Comparison of ENCODE assay signal across 8 mouse cellular contexts in genomic region chr8:79638001-79638706, GRCm38 (mm10). TPM values are rescaled to one million over a fixed set of nuclear protein-coding genes. Genes with fewer than 3 reads are reported as not detected.
DNase-seq lines count a peak whose midpoint lies in the region; ATAC-seq and TF ChIP-seq lines count a peak whose summit lies in the region.

No protein-coding gene starts in this region.

- peaks cover 34% of the 10 kb centered on the region for H3K79me2 ChIP-seq in myocyte (ENCODE audit: control insufficient read depth, insufficient read depth)

- peak overlapping the region; percentile 71 for H3K4me2 ChIP-seq in heart, embryonic 15.5 days
- H3K4me2 ChIP-seq in embryonic facial prominence, embryonic 12.5 days (replicated peaks) = peak overlapping the region; percentile 70
- peak overlapping the region; percentile 72 for H3K4me2 ChIP-seq in kidney, embryonic 14.5 days (replicated peaks; ENCODE audit: low read depth, low read length)
- peak overlapping the region; percentile 93 for H3K4me2 ChIP-seq in myocyte (ENCODE audit: low read depth)

- 6% methylated on average over 11 of the region's 11 CpGs for WGBS in heart, embryonic 15.5 days
- WGBS in embryonic facial prominence, embryonic 12.5 days = 13% methylated on average over 11 of the region's 11 CpGs
- WGBS in kidney, embryonic 14.5 days = 9% methylated on average over 11 of the region's 11 CpGs

- no peak overlapping the region for H3ac ChIP-seq in myocyte (ENCODE audit: control insufficient read depth, insufficient read length)

- no peaks in the 10 kb centered on the region for H3K27me3 ChIP-seq in heart, embryonic 15.5 days
- no peaks in the 10 kb centered on the region for H3K27me3 ChIP-seq in E14TG2a.4 (ENCODE audit: insufficient read depth, low read length)
- H3K27me3 ChIP-seq in embryonic facial prominence, embryonic 12.5 days = no peaks in the 10 kb centered on the region
- no peaks in the 10 kb centered on the region for H3K27me3 ChIP-seq in kidney, embryonic 14.5 days (ENCODE audit: control insufficient read depth, insufficient read depth, low read length)
- no peaks in the 10 kb centered on the region for H3K27me3 ChIP-seq in myocyte (ENCODE audit: control insufficient read depth, insufficient read depth, insufficient read length)

- peaks cover 17% of the 10 kb centered on the region for H3K4me1 ChIP-seq in heart, embryonic 15.5 days (replicated peaks)
- peaks cover 45% of the 10 kb centered on the region for H3K4me1 ChIP-seq in E14TG2a.4 (replicated peaks; ENCODE audit: low read depth, low read length)
- peaks cover 21% of the 10 kb centered on the region for H3K4me1 ChIP-seq in embryonic facial prominence, embryonic 12.5 days
- peaks cover 22% of the 10 kb centered on the region for H3K4me1 ChIP-seq in kidney, embryonic 14.5 days (ENCODE audit: control insufficient read depth, insufficient read depth, low read length)

- H3K9ac ChIP-seq in heart, embryonic 15.5 days = peak overlapping the region; percentile 67
- no peak overlapping the region for H3K9ac ChIP-seq in embryonic facial prominence, embryonic 12.5 days
- peak overlapping the region; percentile 90; the same call in 1 of the 2 replicates for H3K9ac ChIP-seq in kidney, embryonic 14.5 days (ENCODE audit: low read depth, low read length)

- peak overlapping the region; percentile 96 for H3K4me3 ChIP-seq in heart, embryonic 15.5 days
- peak overlapping the region; percentile 90 for H3K4me3 ChIP-seq in E14TG2a.4 (replicated peaks; ENCODE audit: low read length)
- peak overlapping the region; percentile 81 for H3K4me3 ChIP-seq in embryonic facial prominence, embryonic 12.5 days
- peak overlapping the region; percentile 95 for H3K4me3 ChIP-seq in kidney, embryonic 14.5 days (ENCODE audit: low read length)
- H3K4me3 ChIP-seq in myocyte = peak overlapping the region; percentile 47

- H3K27ac ChIP-seq in heart, embryonic 15.5 days = peak overlapping the region; percentile 95
- H3K27ac ChIP-seq in embryonic facial prominence, embryonic 12.5 days = no peak overlapping the region
- H3K27ac ChIP-seq in kidney, embryonic 14.5 days (ENCODE audit: low read depth, low read length) = peak overlapping the region; percentile 80

- H3K36me3 ChIP-seq in heart, embryonic 15.5 days = no peaks in the 10 kb centered on the region
- H3K36me3 ChIP-seq in E14TG2a.4 (ENCODE audit: insufficient read depth, low read length) (peaks cover 20% of the 10 kb centered on the region), myocyte (ENCODE audit: control insufficient read depth, insufficient read depth) (no peaks in the 10 kb centered on the region)
- no peaks in the 10 kb centered on the region for H3K36me3 ChIP-seq in embryonic facial prominence, embryonic 12.5 days
- H3K36me3 ChIP-seq in kidney, embryonic 14.5 days (ENCODE audit: control insufficient read depth, insufficient read depth, low read length) = no peaks in the 10 kb centered on the region

- H3K9me3 ChIP-seq in heart, embryonic 15.5 days (replicated peaks) = no peaks in the 10 kb centered on the region
- H3K9me3 ChIP-seq in E14TG2a.4 (ENCODE audit: low read length) = no peaks in the 10 kb centered on the region
- H3K9me3 ChIP-seq in embryonic facial prominence, embryonic 12.5 days = no peaks in the 10 kb centered on the region
- no peaks in the 10 kb centered on the region for H3K9me3 ChIP-seq in kidney, embryonic 14.5 days (ENCODE audit: control insufficient read depth, low read length)

- DNase-seq in heart, postnatal 4 days = no peak
- DNase-seq in retina, embryonic 14.5 days (ENCODE audit: low spot score) = no peak
- DNase-seq in layer of hippocampus, postnatal 25 days (ENCODE audit: extremely low spot score in 1 of 2, low spot score in 1 of 2) = no peak

- TF ChIP-seq CTCF in E14TG2a.4 (conservative IDR thresholded peaks at IDR 0.05; ENCODE audit: low read length) = no peak

- no peak for TF ChIP-seq POLR2A in myocyte (IDR thresholded peaks at IDR 0.05; ENCODE audit: insufficient read length, low read depth)

- no peak for ATAC-seq in heart, embryonic 15.5 days (replicated peaks; ENCODE audit: insufficient number of reproducible peaks, insufficient read depth, low FRiP score, low read depth)
- ATAC-seq in embryonic facial prominence, embryonic 12.5 days (ENCODE audit: insufficient number of reproducible peaks, insufficient read depth, low FRiP score, low TSS enrichment) = no peak
- no peak for ATAC-seq in kidney, embryonic 14.5 days (ENCODE audit: low FRiP score, low TSS enrichment)

TF ChIP-seq in myocyte, 11 proteins besides CTCF, POLR2A, EP300 and RAD21:
- TF ChIP-seq REST (IDR thresholded peaks at IDR 0.05; ENCODE audit: insufficient read depth, insufficient read length) (no peak), USF1 (IDR thresholded peaks at IDR 0.05; ENCODE audit: low read depth) (no peak), MYOD1 (IDR thresholded peaks at IDR 0.05; ENCODE audit: control insufficient read depth in 1 of 3, insufficient read length in 2 of 3, low read depth in 2 of 3) (no peak), CEBPB (IDR thresholded peaks at IDR 0.05; ENCODE audit: insufficient read depth, poor library complexity, severe bottlenecking) (no peak), SRF (IDR thresholded peaks at IDR 0.05; ENCODE audit: control insufficient read depth, insufficient read length, low read depth) (no peak), POLR2AphosphoS2 (IDR thresholded peaks at IDR 0.05; ENCODE audit: insufficient read length, low read depth) (no peak), MYOG (IDR thresholded peaks at IDR 0.05; ENCODE audit: control insufficient read depth in 1 of 3, insufficient read depth in 1 of 3, insufficient read length in 2 of 3, low read depth in 2 of 3) (no peak), TCF12 (IDR thresholded peaks at IDR 0.05; ENCODE audit: insufficient read depth, poor library complexity, severe bottlenecking) (no peak), TCF3 (IDR thresholded peaks at IDR 0.05; ENCODE audit: insufficient read length, low read depth) (no peak), MAX (IDR thresholded peaks at IDR 0.05; ENCODE audit: low read depth) (no peak), E2F4 (IDR thresholded peaks at IDR 0.05; ENCODE audit: insufficient read depth) (no peak)

RNA-seq across cellular contexts. Expression of gene Otud4, which starts 1.3 kb away (rescaled TPM):
- 11.6 and 13.3 TPM in 2 replicates for polyA plus RNA-seq in heart, embryonic 15.5 days (2015; fragmentation: Nextera tagmentation; extraction: Ambion mirVana)
- total RNA-seq in heart, postnatal 4 days (2021) = 10 to 100 TPM; 44.6 to 50.3 TPM
- polyA plus RNA-seq in embryonic facial prominence, embryonic 12.5 days (2016; fragmentation: Nextera tagmentation; extraction: Ambion mirVana) = 16.2 and 16.9 TPM in 2 replicates
- 17.6 and 30.9 TPM in 2 replicates for polyA plus RNA-seq in kidney, embryonic 14.5 days (2014; fragmentation: Nextera tagmentation; extraction: Ambion mirVana)
- 6.0 TPM for polyA plus RNA-seq in myocyte (2012; fragmentation: generic; extraction: Trizol)
- total RNA-seq in layer of hippocampus, postnatal 25 days (2021) = 10 to 100 TPM; 36.0 to 36.7 TPM
